Mouse (Mus musculus): ENCODE data around the gene Stat5b.

DNA sequence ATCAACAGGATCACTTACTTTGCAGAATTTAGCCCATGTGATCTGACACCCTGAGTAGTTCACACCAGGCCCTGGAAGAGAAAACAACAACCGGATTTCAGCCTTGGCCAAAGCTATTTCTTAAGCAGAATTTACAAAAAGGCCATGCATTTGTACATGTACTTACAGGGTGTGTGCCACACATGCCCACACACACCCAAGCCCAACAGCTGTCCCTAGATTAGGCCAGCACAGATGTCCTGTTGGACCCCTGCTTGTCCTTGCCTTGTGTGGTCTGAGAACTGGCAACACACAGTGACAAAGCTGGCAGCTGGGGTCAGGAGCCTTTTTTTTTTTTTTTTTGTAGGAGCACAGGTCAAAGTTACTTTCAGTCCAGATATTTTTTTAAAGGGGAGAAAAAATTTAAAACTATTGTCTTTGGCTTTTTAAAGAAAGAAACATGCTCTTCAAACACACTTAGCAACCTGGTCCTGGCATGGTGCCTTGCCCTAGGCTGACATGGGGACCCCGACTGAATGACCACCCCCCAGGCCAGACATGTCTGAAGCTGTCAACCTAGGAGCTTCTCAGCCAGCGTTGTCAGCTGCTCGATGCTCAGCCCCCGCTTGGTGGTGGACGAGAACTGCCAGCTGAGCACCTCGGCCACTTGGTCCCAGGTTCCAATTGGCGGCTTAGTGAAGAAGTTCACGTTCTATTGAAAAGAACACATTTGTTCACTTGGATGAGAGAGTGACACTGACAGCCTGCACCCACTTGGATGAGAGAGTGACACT is 43.8 kb upstream of the Stat5b start:
- TF ChIP-seq CTCF (IDR thresholded peaks at IDR 0.05; ENCODE audit: low read depth) (no peak), EP300 (IDR thresholded peaks at IDR 0.05; ENCODE audit: low read depth) (no peak)
